Mouse (Mus musculus) ES-E14 (cell line): ENCODE data around the gene Dlgap1. TPM values are rescaled to one million over a fixed set of nuclear protein-coding genes. Genes with fewer than 3 reads are reported as not detected.

Experiments
- DNase-seq: peaks from one replicate; pipeline ENCODE4 v3.0.0-alpha.2; 2013; ENCODE audit warnings: low read depth, low spot score
- H3K27ac ChIP-seq: 2 replicates; pipeline ENCODE4 v1.5.1; 2012; ENCODE audit warnings: low read depth, mild to moderate bottlenecking, low read length, moderate library complexity, mixed read lengths; ENCODE audit not compliant: poor library complexity, insufficient read depth, severe bottlenecking
- H3K36me3 ChIP-seq: 2 replicates; pipeline ENCODE4 v1.6.1; 2012; ENCODE audit warnings: mild to moderate bottlenecking, low read length, moderate library complexity, mixed read lengths; ENCODE audit not compliant: control insufficient read depth, poor library complexity, insufficient read depth, severe bottlenecking
- H3K4me1 ChIP-seq, 2 experiments: fragments of 150-350 bp in 1 of 2; sonication (generic) in 1 of 2; 2 replicates each; pipeline ENCODE4 v1.6.1; 2012; ENCODE audit warnings: low read length in 2 of 2, mild to moderate bottlenecking in 1 of 2, mixed read lengths in 1 of 2; ENCODE audit not compliant: control insufficient read depth in 2 of 2, insufficient read depth in 2 of 2, poor library complexity in 1 of 2
- H3K4me3 ChIP-seq, 2 experiments: fragments of 150-350 bp in 1 of 2; sonication (generic) in 1 of 2; 2 replicates each; pipeline ENCODE4 v1.5.1; 2012; ENCODE audit warnings: low read length in 2 of 2, low read depth in 1 of 2, mild to moderate bottlenecking in 1 of 2, mixed read lengths in 1 of 2; ENCODE audit not compliant: insufficient read depth in 1 of 2, poor library complexity in 1 of 2, severe bottlenecking in 1 of 2
- H3K9ac ChIP-seq: 2 replicates; pipeline ENCODE4 v1.6.1; 2012; ENCODE audit warnings: low read depth, mild to moderate bottlenecking, low read length, mixed read lengths; ENCODE audit not compliant: poor library complexity, insufficient read depth, severe bottlenecking
- H3K9me3 ChIP-seq: fragments of 150-350 bp; sonication (generic); 2 replicates; pipeline ENCODE4 v1.6.1; 2012; ENCODE audit warnings: low read depth, mild to moderate bottlenecking, low read length; ENCODE audit not compliant: control insufficient read depth, insufficient read depth
- CHD2 ChIP-seq: IDR thresholded peaks from 2 replicates; pipeline ENCODE4 v1.6.1; 2014; ENCODE audit warnings: mild to moderate bottlenecking, low read depth, low read length, inconsistent platforms
- HCFC1 ChIP-seq: IDR thresholded peaks from 2 replicates; pipeline ENCODE4 v1.6.1; 2012; ENCODE audit warnings: low read length, inconsistent platforms, borderline replicate concordance; ENCODE audit not compliant: insufficient read depth
- MAFK ChIP-seq: IDR thresholded peaks from 2 replicates; pipeline ENCODE4 v1.6.1; 2014; ENCODE audit warnings: mild to moderate bottlenecking, low read depth, low read length, inconsistent platforms; ENCODE audit not compliant: insufficient read depth
- ZC3H11A ChIP-seq: IDR thresholded peaks from 2 replicates; pipeline ENCODE4 v1.6.1; 2012; ENCODE audit warnings: low read depth, mild to moderate bottlenecking, inconsistent platforms, low read length, borderline replicate concordance
- ZNF384 ChIP-seq: IDR thresholded peaks from 2 replicates; pipeline ENCODE4 v1.6.1; 2012; ENCODE audit warnings: low read depth, low read length, inconsistent platforms
- in situ Hi-C, 2 experiments: fragments of 600-800 bp; cut with MboI; formaldehyde crosslinking; loops; one replicate each; pipeline ENCODE4 v1.15.1; 2025; ENCODE audit warnings: low sequenced_read_pairs in 2 of 2, inconsistent platforms in 1 of 2; ENCODE audit not compliant: unreplicated experiment in 2 of 2
- total RNA-seq: library from RNA; depleted of rRNA; stranded (reverse); fragments of 300-350 nt; gene quantifications from 2 replicates; pipeline ENCODE4 v1.2.3, GENCODE M21; 2012

Dlgap1 gene
- total RNA-seq, 1 experiment, result 0.94 TPM

DNA sequence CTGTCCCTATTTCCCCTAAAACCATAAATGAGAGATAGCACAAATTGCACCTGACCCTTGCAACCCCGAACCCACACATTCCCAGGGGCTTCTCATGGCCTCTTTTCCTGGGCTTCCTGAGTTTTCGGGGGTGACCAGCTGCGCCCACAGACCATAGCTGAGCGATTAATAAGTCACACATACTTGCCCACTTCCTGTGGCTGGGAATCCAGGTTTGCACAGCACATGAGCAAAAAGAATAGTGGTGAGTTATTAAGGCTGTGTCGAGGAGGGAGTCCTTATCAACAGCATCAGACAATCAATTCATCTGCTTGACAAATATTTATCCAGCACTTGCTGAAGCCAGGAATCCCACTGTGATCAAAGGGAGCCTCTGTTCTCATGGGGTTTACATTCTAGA is 740.7 kb downstream of the Dlgap1 start:
- H3K36me3 ChIP-seq, result no peaks in the 10 kb centered on the region
- no peak for DNase-seq
- no peak overlapping the region for H3K27ac ChIP-seq
- H3K4me1 ChIP-seq, result peaks cover 3 to 4% of the 10 kb centered on the region in 2 experiments; a peak in 1 of 4 replicates
- H3K4me3 ChIP-seq, result no peak overlapping the region
- no peak overlapping the region for H3K9ac ChIP-seq
- TF ChIP-seq ZNF384 (no peak), MAFK (no peak), ZC3H11A (no peak), CHD2 (no peak), HCFC1 (no peak)
- in situ Hi-C loops, result no loop called here
- H3K9me3 ChIP-seq, result no peaks in the 10 kb centered on the region

DNA sequence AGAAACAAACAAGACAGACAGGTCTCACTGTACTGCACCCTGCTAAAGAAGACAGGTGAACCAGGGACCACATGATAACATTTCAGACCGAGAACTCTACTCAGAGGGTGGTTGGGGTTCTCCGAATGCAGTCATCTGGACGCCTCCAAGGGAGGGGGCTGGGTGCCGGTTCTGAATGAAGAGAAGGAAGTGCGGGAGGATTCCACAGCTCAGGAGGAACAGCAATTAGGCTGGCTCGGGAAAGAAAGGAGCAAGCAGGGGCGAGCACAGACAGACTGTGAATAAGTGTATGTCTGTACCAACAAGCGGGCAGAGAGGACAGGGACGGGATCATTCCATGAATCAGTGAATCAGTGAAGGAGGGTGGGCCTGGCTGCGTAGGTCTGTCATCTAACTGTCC is 744.6 kb downstream of the Dlgap1 start:
- no peak overlapping the region for H3K9ac ChIP-seq
- no peaks in the 10 kb centered on the region for H3K36me3 ChIP-seq
- TF ChIP-seq HCFC1, result no peak
- no peak for TF ChIP-seq ZC3H11A
- no peak for TF ChIP-seq CHD2
- TF ChIP-seq MAFK, result no peak
- no peak for TF ChIP-seq ZNF384
- DNase-seq, result no peak
- in situ Hi-C loops, result no loop called here
- H3K4me3 ChIP-seq, result no peak overlapping the region
- H3K9me3 ChIP-seq, result no peaks in the 10 kb centered on the region
- H3K4me1 ChIP-seq, result peaks cover 0 to 3% of the 10 kb centered on the region in 2 experiments; a peak in 1 of 4 replicates
- no peak overlapping the region for H3K27ac ChIP-seq

GRCm38 (mm10) chr17:70719684-70720324 is 750.9 kb downstream of the Dlgap1 start:
- Histone ChIP-seq H3K9ac (no peak overlapping the region), H3K27ac (no peak overlapping the region), H3K36me3 (no peaks in the 10 kb centered on the region), H3K9me3 (no peaks in the 10 kb centered on the region), H3K4me1 (peaks cover 4 to 11% of the 10 kb centered on the region in 2 experiments; a peak in 2 of 4 replicates), H3K4me3 (no peak overlapping the region)
- in situ Hi-C loops, result no loop called here
- no peak for DNase-seq
- no peak for TF ChIP-seq ZC3H11A
- no peak for TF ChIP-seq ZNF384

- DNase-seq, result no peak
- TF ChIP-seq ZC3H11A (no peak), ZNF384 (no peak), CHD2 (no peak), MAFK (no peak), HCFC1 (no peak)
- Histone ChIP-seq H3K9me3 (no peaks in the 10 kb centered on the region), H3K36me3 (no peaks in the 10 kb centered on the region), H3K27ac (no peak overlapping the region), H3K4me1 (peaks cover 4 to 11% of the 10 kb centered on the region in 2 experiments; a peak in 2 of 4 replicates), H3K4me3 (no peak overlapping the region), H3K9ac (no peak overlapping the region)
- in situ Hi-C loops, result no loop called here
These were observed 751.9 kb downstream of the Dlgap1 start for GRCm38 (mm10) chr17:70720766-70721165.
